Mouse (Mus musculus): ENCODE measurements around the gene Map4k1. TPM values are rescaled to one million over a fixed set of nuclear protein-coding genes. Genes with fewer than 3 reads are reported as not detected.

Map4k1 gene
- total RNA-seq, 2 experiments from 2014 or later, result 1.8 to 2.3 TPM

- intact Hi-C loops (cut with DNase I), result no loop called here
- Histone ChIP-seq H3K27ac (peak overlapping the region; percentile 70), H3K4me3 (no peak overlapping the region)
- no peak for DNase-seq (ENCODE audit: extremely low spot score in 1 of 2, low spot score in 2 of 2)
- TF ChIP-seq CTCF (IDR thresholded peaks at IDR 0.05), result no peak
Observed at GRCm38 (mm10) chr7:28945416-28946270, 36.2 kb upstream of the Map4k1 start.

- Histone ChIP-seq H3K27ac (peak overlapping the region; percentile 70; the same call in 1 of the 2 replicates), H3K4me3 (no peak overlapping the region)
- intact Hi-C loops (cut with DNase I), result no loop called here
- DNase-seq (ENCODE audit: extremely low spot score in 1 of 2, low spot score in 2 of 2), result no peak
- no peak for TF ChIP-seq CTCF (IDR thresholded peaks at IDR 0.05)
Observed at GRCm38 (mm10) chr7:28946271-28946610, 35.6 kb upstream of the Map4k1 start.

GRCm38 (mm10) chr7:28948746-28949145, 33.1 kb upstream of the Map4k1 start:
- TF ChIP-seq CTCF (IDR thresholded peaks at IDR 0.05), result no peak
- DNase-seq (ENCODE audit: extremely low spot score in 1 of 2, low spot score in 2 of 2), result no peak
- H3K27ac ChIP-seq, result 0 out of 2 replicates have a peak overlapping the region, but pooled peaks have one; percentile 7
- no peak overlapping the region for H3K4me3 ChIP-seq
- intact Hi-C loops (cut with DNase I), result no loop called here

DNA sequence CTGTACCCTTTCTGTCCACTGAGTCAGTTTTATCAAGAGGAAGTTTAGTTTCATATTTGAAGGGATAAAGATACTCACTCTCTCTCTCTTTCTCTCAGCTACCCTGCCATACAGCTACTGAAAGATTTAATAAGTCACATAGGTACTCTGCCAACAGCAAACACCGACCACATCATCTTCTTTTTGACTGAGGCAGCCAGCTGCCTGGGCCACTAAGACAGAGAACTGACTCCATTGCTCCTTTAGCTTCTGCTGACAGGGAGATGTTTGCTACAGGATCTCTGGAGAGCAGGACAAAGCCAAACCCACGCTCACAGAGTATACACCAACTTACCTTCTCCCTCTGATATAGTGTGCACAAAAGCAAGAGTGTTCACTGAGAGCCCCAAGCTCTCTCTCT, 32.6 kb upstream of the Map4k1 start:
- DNase-seq (ENCODE audit: extremely low spot score in 1 of 2, low spot score in 2 of 2), result no peak
- no peak for TF ChIP-seq CTCF (IDR thresholded peaks at IDR 0.05)
- intact Hi-C loops (cut with DNase I), result no loop called here
- no peak overlapping the region for H3K27ac ChIP-seq
- H3K4me3 ChIP-seq, result no peak overlapping the region

- intact Hi-C loops (cut with DNase I), result no loop called here
- TF ChIP-seq CTCF (IDR thresholded peaks at IDR 0.05), result no peak
- DNase-seq (ENCODE audit: extremely low spot score in 1 of 2, low spot score in 2 of 2), result no peak
Observed at GRCm38 (mm10) chr7:28950346-28951037, 31.4 kb upstream of the Map4k1 start.

GRCm38 (mm10) chr7:28951764-28952163, 30.1 kb upstream of the Map4k1 start:
- TF ChIP-seq CTCF (IDR thresholded peaks at IDR 0.05), result no peak
- H3K27ac ChIP-seq, result no peak overlapping the region
- no peak overlapping the region for H3K4me3 ChIP-seq
- intact Hi-C loops (cut with DNase I), result no loop called here
- no peak for DNase-seq (ENCODE audit: extremely low spot score in 1 of 2, low spot score in 2 of 2)

More at GRCm38 (mm10) chr7:28950346-28951037, 31.4 kb upstream of the Map4k1 start:
- no peak overlapping the region for H3K4me3 ChIP-seq
- H3K27ac ChIP-seq, result no peak overlapping the region

- H3K27ac ChIP-seq, result peak overlapping the region; percentile 30; the same call in 1 of the 2 replicates
- intact Hi-C loops (cut with DNase I), result no loop called here
- no peak for DNase-seq (ENCODE audit: extremely low spot score in 1 of 2, low spot score in 2 of 2)
Observed at GRCm38 (mm10) chr7:28952786-28953185, 29.1 kb upstream of the Map4k1 start.

DNA sequence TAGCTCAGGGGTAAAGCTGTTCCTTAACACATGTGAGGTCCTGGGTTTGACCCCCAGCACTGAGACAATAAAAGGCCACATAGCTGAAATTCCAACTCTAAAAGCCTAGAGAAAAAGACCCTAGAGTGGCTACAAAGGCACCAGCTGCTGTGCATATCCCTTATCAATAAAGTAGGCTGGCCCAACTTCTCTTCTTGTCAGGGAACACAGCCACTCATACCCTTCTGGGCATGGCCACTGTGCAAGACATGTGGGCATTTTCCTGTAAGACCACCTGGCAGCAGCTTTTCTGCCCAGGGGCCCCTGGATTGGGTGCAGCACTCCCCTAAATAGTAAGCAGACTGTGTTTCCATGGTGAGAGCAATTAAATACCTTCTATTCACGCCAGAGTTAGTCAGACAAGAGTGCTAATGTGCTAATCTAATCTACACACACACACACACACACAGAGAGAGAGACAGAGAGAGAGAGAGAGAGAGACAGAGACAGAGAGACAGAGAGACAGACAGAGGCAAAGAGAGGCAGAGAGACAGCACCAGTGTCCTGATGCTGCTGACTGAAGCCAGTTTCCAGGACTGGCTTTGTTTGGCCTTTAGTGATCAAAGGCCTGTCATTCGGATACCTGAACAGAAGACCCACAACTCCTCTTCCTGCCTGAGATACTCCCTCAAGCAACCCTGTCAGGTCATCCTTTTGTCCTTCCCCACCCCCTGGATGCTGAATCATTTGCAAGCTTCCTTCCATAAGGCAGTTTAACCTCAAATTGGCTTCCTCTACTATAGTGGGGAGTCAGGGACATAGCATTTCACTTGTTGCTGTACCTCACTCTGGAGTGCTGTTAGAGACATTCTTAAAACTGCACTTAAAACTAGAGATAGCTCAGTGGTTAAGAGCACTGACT, 28.1 kb upstream of the Map4k1 start:
- intact Hi-C loops (cut with DNase I), result no loop called here
- Histone ChIP-seq H3K4me3 (no peak overlapping the region), H3K27ac (peak overlapping the region; percentile 36; the same call in 1 of the 2 replicates)
- DNase-seq (ENCODE audit: extremely low spot score in 1 of 2, low spot score in 2 of 2), result no peak
- no peak for TF ChIP-seq CTCF (IDR thresholded peaks at IDR 0.05)

More at GRCm38 (mm10) chr7:28952786-28953185, 29.1 kb upstream of the Map4k1 start:
- H3K4me3 ChIP-seq, result no peak overlapping the region
- TF ChIP-seq CTCF (IDR thresholded peaks at IDR 0.05), result no peak

GRCm38 (mm10) chr7:28954773-28955172, 27.1 kb upstream of the Map4k1 start:
- intact Hi-C loops (cut with DNase I), result no loop called here
- no peak for TF ChIP-seq CTCF (IDR thresholded peaks at IDR 0.05)

GRCm38 (mm10) chr7:28955295-28955897, 26.5 kb upstream of the Map4k1 start:
- intact Hi-C loops (cut with DNase I), result no loop called here
- no peak for DNase-seq (ENCODE audit: extremely low spot score in 1 of 2, low spot score in 2 of 2)
- no peak overlapping the region for H3K4me3 ChIP-seq
- TF ChIP-seq CTCF (IDR thresholded peaks at IDR 0.05), result no peak
- H3K27ac ChIP-seq, result peak overlapping the region; percentile 40; the same call in 1 of the 2 replicates

More at GRCm38 (mm10) chr7:28954773-28955172, 27.1 kb upstream of the Map4k1 start:
- peak overlapping the region; percentile 40; the same call in 1 of the 2 replicates for H3K27ac ChIP-seq
- DNase-seq (ENCODE audit: extremely low spot score in 1 of 2, low spot score in 2 of 2), result no peak
- H3K4me3 ChIP-seq, result no peak overlapping the region

DNA sequence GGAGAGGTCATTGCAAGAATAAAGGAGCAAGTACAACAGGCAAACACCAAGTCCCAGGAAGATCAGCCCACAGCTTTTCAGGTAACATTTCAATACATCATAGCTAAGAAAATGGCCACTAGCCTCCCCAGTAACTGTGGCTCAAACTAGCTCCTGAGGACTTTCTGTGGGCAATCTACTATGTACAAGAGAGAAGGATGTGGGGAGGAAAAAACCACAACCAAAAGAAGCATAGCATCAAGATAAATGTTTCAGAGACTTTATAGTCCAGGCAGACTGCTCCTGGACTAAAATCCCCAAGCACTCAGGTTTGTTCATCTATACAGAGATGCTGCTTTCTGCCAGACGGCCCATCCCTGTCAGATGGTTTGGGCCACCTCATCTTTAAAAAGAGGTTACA, 25.6 kb upstream of the Map4k1 start:
- Histone ChIP-seq H3K4me3 (no peak overlapping the region), H3K27ac (no peak overlapping the region)
- DNase-seq (ENCODE audit: extremely low spot score in 1 of 2, low spot score in 2 of 2), result no peak
- no peak for TF ChIP-seq CTCF (IDR thresholded peaks at IDR 0.05)
- intact Hi-C loops (cut with DNase I), result no loop called here

All from left cerebral cortex, adult 2 months (tissue).